ENCODE assay signal across 21 mouse cellular contexts in genomic region chr11:69956218-69956617, GRCm38 (mm10). TPM values are rescaled to one million over a fixed set of nuclear protein-coding genes. Genes with fewer than 3 reads are reported as not detected.
A peak's percentile ranks its signal among the peaks of the same experiment; 100 is the strongest.
DNase-seq lines count a peak whose midpoint lies in the region; ATAC-seq and TF ChIP-seq lines count a peak whose summit lies in the region.
"Had no signal": no experiment of that assay in that cellular context is flagged by ENCODE, and none has a peak within 500 bp of the region (broad histone marks: within the 10 kb centered on the region; RNA-seq: fewer than 3 reads in every experiment).

No protein-coding gene starts in this region.

- no peaks in the 10 kb centered on the region for H3K36me3 ChIP-seq in heart, adult 2 months (ENCODE audit: control insufficient read depth, insufficient read depth, low read length)
- H3K36me3 ChIP-seq in liver, postnatal 0 days (replicated peaks; ENCODE audit: insufficient read depth, low read length): no peaks in the 10 kb centered on the region
- no peaks in the 10 kb centered on the region for H3K36me3 ChIP-seq in liver, embryonic 12.5 days
- no peaks in the 10 kb centered on the region for H3K36me3 ChIP-seq in midbrain, embryonic 16.5 days (ENCODE audit: control insufficient read depth, insufficient read depth, low read length)
- H3K36me3 ChIP-seq: limb, embryonic 13.5 days had no signal

- WGBS in heart, adult 2 months: 79% methylated on average over 1 of the region's 1 CpGs
- WGBS in liver, postnatal 0 days (ENCODE audit: insufficient replicate concordance): 75% methylated on average over 1 of the region's 1 CpGs
- WGBS in liver, embryonic 12.5 days (ENCODE audit: insufficient replicate concordance): 77% methylated on average over 1 of the region's 1 CpGs
- WGBS in midbrain, embryonic 16.5 days: 85% methylated on average over 1 of the region's 1 CpGs

- H3K4me1 ChIP-seq in heart, adult 2 months (ENCODE audit: control insufficient read depth, insufficient read depth, low read length): no peaks in the 10 kb centered on the region
- H3K4me1 ChIP-seq in liver, postnatal 0 days (ENCODE audit: insufficient read depth): 0 out of 2 replicates have a peak, but pooled peaks cover 3% of the 10 kb centered on the region
- peaks cover 11% of the 10 kb centered on the region for H3K4me1 ChIP-seq in liver, embryonic 12.5 days
- no peaks in the 10 kb centered on the region for H3K4me1 ChIP-seq in midbrain, embryonic 16.5 days (ENCODE audit: control insufficient read depth, insufficient read depth, low read length)
- H3K4me1 ChIP-seq: forebrain, embryonic 13.5 days; limb, embryonic 13.5 days had no signal

- intact Hi-C loops in heart, adult 2 months (cut with DNase I): no loop called here

- no peak for ATAC-seq in liver, postnatal 0 days
- no peak for ATAC-seq in liver, embryonic 12.5 days
- ATAC-seq in megakaryocyte progenitor cell, adult 5-6 weeks (replicated peaks; ENCODE audit: poor library complexity): 0 out of 2 replicates have a peak, but pooled peaks have one; percentile 54
- no peak for ATAC-seq in midbrain, embryonic 16.5 days
- ATAC-seq: forebrain, embryonic 13.5 days had no signal

- H3K9me3 ChIP-seq in liver, postnatal 0 days (ENCODE audit: low read length): no peaks in the 10 kb centered on the region
- H3K9me3 ChIP-seq in liver, embryonic 12.5 days (replicated peaks): no peaks in the 10 kb centered on the region
- H3K9me3 ChIP-seq in midbrain, embryonic 16.5 days (replicated peaks; ENCODE audit: control insufficient read depth, low read length, poor library complexity, severe bottlenecking): no peaks in the 10 kb centered on the region
- H3K9me3 ChIP-seq: forebrain, embryonic 13.5 days; limb, embryonic 13.5 days had no signal

- no peak for TF ChIP-seq EP300 in heart, adult 2 months (IDR thresholded peaks at IDR 0.05; ENCODE audit: insufficient read depth, low read depth, low read length)
- no peak for TF ChIP-seq EP300 in liver, postnatal 0 days (IDR thresholded peaks at IDR 0.05; ENCODE audit: low read depth)

- H3K4me2 ChIP-seq in liver, postnatal 0 days (ENCODE audit: low read depth, low read length): no peak overlapping the region
- no peak overlapping the region for H3K4me2 ChIP-seq in liver, embryonic 12.5 days
- H3K4me2 ChIP-seq in midbrain, embryonic 16.5 days (ENCODE audit: low read length): no peak overlapping the region
- H3K4me2 ChIP-seq: forebrain, embryonic 13.5 days; limb, embryonic 13.5 days; midbrain, embryonic 11.5 days had no signal

- TF ChIP-seq CTCF in heart, adult 2 months (IDR thresholded peaks at IDR 0.05): peak; percentile 22; the same call in 1 of the 2 replicates
- TF ChIP-seq CTCF in liver, postnatal 0 days (IDR thresholded peaks at IDR 0.05; ENCODE audit: low read depth): peak; percentile 37; the same call in 1 of the 2 replicates

- H3K27ac ChIP-seq in heart, adult 2 months: no peak overlapping the region
- no peak overlapping the region for H3K27ac ChIP-seq in liver, postnatal 0 days (ENCODE audit: low read depth)
- no peak overlapping the region for H3K27ac ChIP-seq in liver, embryonic 12.5 days
- no peak overlapping the region for H3K27ac ChIP-seq in midbrain, embryonic 16.5 days (ENCODE audit: low read length)
- H3K27ac ChIP-seq: forebrain, embryonic 13.5 days; limb, embryonic 13.5 days had no signal

- H3K9ac ChIP-seq in heart, adult 2 months (ENCODE audit: low read depth, low read length): no peak overlapping the region
- H3K9ac ChIP-seq in liver, postnatal 0 days (replicated peaks): no peak overlapping the region
- no peak overlapping the region for H3K9ac ChIP-seq in liver, embryonic 12.5 days
- no peak overlapping the region for H3K9ac ChIP-seq in midbrain, embryonic 16.5 days (ENCODE audit: low read depth, low read length)
- H3K9ac ChIP-seq: forebrain, embryonic 13.5 days; limb, embryonic 13.5 days had no signal

- no peak overlapping the region for H3K4me3 ChIP-seq in heart, adult 2 months
- no peak overlapping the region for H3K4me3 ChIP-seq in liver, postnatal 0 days (ENCODE audit: low read depth, low read length)
- no peak overlapping the region for H3K4me3 ChIP-seq in liver, embryonic 12.5 days
- no peak overlapping the region for H3K4me3 ChIP-seq in midbrain, embryonic 16.5 days (ENCODE audit: low read depth, low read length)
- H3K4me3 ChIP-seq: erythroblast, embryonic 14.5 days; forebrain, embryonic 13.5 days; limb, embryonic 13.5 days had no signal

- H3K79me2 ChIP-seq in heart, adult 2 months (replicated peaks; ENCODE audit: control insufficient read depth, insufficient read depth, low read length): no peaks in the 10 kb centered on the region

- no peak for DNase-seq in heart, adult 2 months
- no peak for DNase-seq in heart, adult 8-10 months (ENCODE audit: low spot score)
- DNase-seq in liver, postnatal 0 days: no peak
- peak; percentile 53 for DNase-seq in A20 (ENCODE audit: low read depth, low spot score)
- no peak for DNase-seq in cerebellum, postnatal 36 days
- DNase-seq: cerebellum, adult 9-10 months; gastrocnemius, postnatal 14 days; kidney, adult 9 months; lung, postnatal 36 days had no signal

- H3K27me3 ChIP-seq in heart, adult 2 months (ENCODE audit: control insufficient read depth, insufficient read depth, low read length): no peaks in the 10 kb centered on the region
- H3K27me3 ChIP-seq in liver, postnatal 0 days (ENCODE audit: insufficient read depth, low read length): peaks cover 10% of the 10 kb centered on the region; the same call in 1 of the 2 replicates
- peaks cover 72% of the 10 kb centered on the region for H3K27me3 ChIP-seq in liver, embryonic 12.5 days (replicated peaks)
- H3K27me3 ChIP-seq in midbrain, embryonic 16.5 days (ENCODE audit: control insufficient read depth, insufficient read depth, low read depth, low read length): peaks cover 5% of the 10 kb centered on the region

- TF ChIP-seq POLR2A in heart, adult 2 months (IDR thresholded peaks at IDR 0.05; ENCODE audit: insufficient read depth, low read depth, low read length): no peak

RNA-seq across cellular contexts. Expression of gene Slc2a4, which starts 8.2 kb away (rescaled TPM):
- 100 to 1,000 TPM; 363 to 456 TPM for total RNA-seq in heart, adult 2 months (2021)
- polyA plus RNA-seq in heart, adult 2 months (2012; rRNA removed): 516 and 737 TPM in 2 replicates
- 100 to 1,000 TPM; 435 to 503 (median 470) TPM for total RNA-seq in heart, adult 8-10 months (2022)
- 7.7 and 10.4 TPM in 2 replicates for polyA plus RNA-seq in liver, postnatal 0 days (2015; fragmentation: Nextera tagmentation; extraction: Ambion mirVana)
- polyA plus RNA-seq in liver, embryonic 12.5 days (2016; fragmentation: Nextera tagmentation; extraction: Ambion mirVana): 14.9 and 17.0 TPM in 2 replicates
- total RNA-seq in megakaryocyte progenitor cell, adult 5-6 weeks (2015): 0.22 TPM in 1 of 2 replicates, not detected in the other
- not detected in 2 replicates for total RNA-seq in megakaryocyte progenitor cell, adult 5-6 weeks (2017)
- 3.1 and 3.2 TPM in 2 replicates for polyA plus RNA-seq in midbrain, embryonic 16.5 days (2015; fragmentation: Nextera tagmentation; extraction: Ambion mirVana)
- total RNA-seq: hematopoietic stem cell, adult 5-6 weeks; monocyte, adult 5-6 weeks had no signal

RNA-seq across cellular contexts. Expression of gene Cldn7, which starts 8.4 kb away (rescaled TPM):
- total RNA-seq in heart, adult 2 months (2021): not detected
- 0.50 and 3.5 TPM in 2 replicates for polyA plus RNA-seq in heart, adult 2 months (2012; rRNA removed)
- 1 to 10 TPM in 1 of 4 experiments, not detected in 3; 1.1 TPM for total RNA-seq in heart, adult 8-10 months (2022)
- polyA plus RNA-seq in liver, postnatal 0 days (2015; fragmentation: Nextera tagmentation; extraction: Ambion mirVana): 4.1 and 4.4 TPM in 2 replicates
- 2.8 and 3.3 TPM in 2 replicates for polyA plus RNA-seq in liver, embryonic 12.5 days (2016; fragmentation: Nextera tagmentation; extraction: Ambion mirVana)
- not detected in 2 replicates for total RNA-seq in megakaryocyte progenitor cell, adult 5-6 weeks (2015)
- not detected in 2 replicates for total RNA-seq in megakaryocyte progenitor cell, adult 5-6 weeks (2017)
- polyA plus RNA-seq in midbrain, embryonic 16.5 days (2015; fragmentation: Nextera tagmentation; extraction: Ambion mirVana): 0.40 and 0.70 TPM in 2 replicates
- total RNA-seq: layer of hippocampus, postnatal 25 days; left cerebral cortex, postnatal 10 days; monocyte, adult 5-6 weeks had no signal
- polyA plus RNA-seq: cortical plate, adult 2 months; erythroblast, embryonic 14.5 days had no signal

RNA-seq across cellular contexts. Expression of gene Ybx2, which starts 20.6 kb away (rescaled TPM):
- 10 to 100 TPM; 16.7 to 22.6 TPM for total RNA-seq in heart, adult 2 months (2021)
- 64.2 and 66.2 TPM in 2 replicates for polyA plus RNA-seq in heart, adult 2 months (2012; rRNA removed)
- 10 to 100 TPM; 13.8 to 32.7 (median 24.3) TPM for total RNA-seq in heart, adult 8-10 months (2022)
- not detected in 2 replicates for polyA plus RNA-seq in liver, postnatal 0 days (2015; fragmentation: Nextera tagmentation; extraction: Ambion mirVana)
- 0.20 and 0.25 TPM in 2 replicates for polyA plus RNA-seq in liver, embryonic 12.5 days (2016; fragmentation: Nextera tagmentation; extraction: Ambion mirVana)
- total RNA-seq in megakaryocyte progenitor cell, adult 5-6 weeks (2015): 0.32 TPM in 1 of 2 replicates, not detected in the other
- total RNA-seq in megakaryocyte progenitor cell, adult 5-6 weeks (2017): not detected in 2 replicates
- 5.1 and 7.2 TPM in 2 replicates for polyA plus RNA-seq in midbrain, embryonic 16.5 days (2015; fragmentation: Nextera tagmentation; extraction: Ambion mirVana)
- total RNA-seq: monocyte, adult 5-6 weeks had no signal

RNA-seq across cellular contexts. Expression of gene Ctdnep1, which starts 24.7 kb away (rescaled TPM):
- 100 to 1,000 TPM; 143 to 144 TPM for total RNA-seq in heart, adult 2 months (2021)
- 138 and 190 TPM in 2 replicates for polyA plus RNA-seq in heart, adult 2 months (2012; rRNA removed)
- total RNA-seq in heart, adult 8-10 months (2022): 100 to 1,000 TPM; 144 to 172 (median 168) TPM
- 8.4 and 9.7 TPM in 2 replicates for polyA plus RNA-seq in liver, postnatal 0 days (2015; fragmentation: Nextera tagmentation; extraction: Ambion mirVana)
- 14.0 and 15.2 TPM in 2 replicates for polyA plus RNA-seq in liver, embryonic 12.5 days (2016; fragmentation: Nextera tagmentation; extraction: Ambion mirVana)
- 131 and 135 TPM in 2 replicates for total RNA-seq in megakaryocyte progenitor cell, adult 5-6 weeks (2015)
- total RNA-seq in megakaryocyte progenitor cell, adult 5-6 weeks (2017): 28.7 and 33.7 TPM in 2 replicates
- 23.0 and 24.4 TPM in 2 replicates for polyA plus RNA-seq in midbrain, embryonic 16.5 days (2015; fragmentation: Nextera tagmentation; extraction: Ambion mirVana)

RNA-seq across cellular contexts. Expression of gene Elp5, which starts 26.1 kb away (rescaled TPM):
- 10 to 100 TPM; 39.0 to 42.2 TPM for total RNA-seq in heart, adult 2 months (2021)
- polyA plus RNA-seq in heart, adult 2 months (2012; rRNA removed): 61.6 and 78.5 TPM in 2 replicates
- total RNA-seq in heart, adult 8-10 months (2022): 10 to 100 TPM; 41.7 to 57.3 (median 48.1) TPM
- polyA plus RNA-seq in liver, postnatal 0 days (2015; fragmentation: Nextera tagmentation; extraction: Ambion mirVana): 40.6 and 42.9 TPM in 2 replicates
- polyA plus RNA-seq in liver, embryonic 12.5 days (2016; fragmentation: Nextera tagmentation; extraction: Ambion mirVana): 88.1 and 91.8 TPM in 2 replicates
- total RNA-seq in megakaryocyte progenitor cell, adult 5-6 weeks (2015): 110 and 129 TPM in 2 replicates
- 57.5 and 66.1 TPM in 2 replicates for total RNA-seq in megakaryocyte progenitor cell, adult 5-6 weeks (2017)
- 162 and 173 TPM in 2 replicates for polyA plus RNA-seq in midbrain, embryonic 16.5 days (2015; fragmentation: Nextera tagmentation; extraction: Ambion mirVana)

Comparison
In these comparisons a context has a peak if more than half of its experiments do, and no peak if none do; other contexts are left out.
1. RNA of gene Slc2a4, which starts 8.2 kb away (polyA plus RNA-seq): 516 to 737 TPM in heart, adult 2 months; 14.9 to 17.0 TPM in liver, embryonic 12.5 days, 7.7 to 10.4 TPM in liver, postnatal 0 days and 3.1 to 3.2 TPM in midbrain, embryonic 16.5 days; every median in the first group is over 10 times any median in the second.